Mouse (Mus musculus): ENCODE measurements around the gene Ggn. TPM values are rescaled to one million over a fixed set of nuclear protein-coding genes. Genes with fewer than 3 reads are reported as not detected.

Ggn gene
- 0.07 and 0.19 TPM in 2 replicates for total RNA-seq (2012; rRNA removed)
- polyA plus RNA-seq (2012; ENCODE audit: insufficient read depth in 1 of 2, insufficient read length in 2 of 2, low read depth in 1 of 2, low replicate concordance in 2 of 2, missing spikeins in 1 of 2) = 1 to 10 TPM in 1 of 2 experiments, not detected in 1; 1.0 TPM

- peak within 1 kb of the TSS; percentile 64 for H3K9ac ChIP-seq (ENCODE audit: control insufficient read depth, low read depth, low read length, poor library complexity, severe bottlenecking)
- no peaks in the 10 kb centered on the region; a peak in 1 of 4 replicates for H3K36me3 ChIP-seq (ENCODE audit: control insufficient read depth in 1 of 2, insufficient read depth in 2 of 2, low read length in 2 of 2)
- no peaks in the 10 kb centered on the region for H3K27me3 ChIP-seq (ENCODE audit: control insufficient read depth in 1 of 2, insufficient read depth in 2 of 2, low read length in 2 of 2)
Measured at GRCm38 (mm10) chr7:29170066-29170754, at the start of gene Ggn, which contains the start of gene Spred3. TSS of gene Ggn (plus strand) at chr7:29170210. TSS of gene Spred3 (minus strand) at chr7:29170411.

GRCm38 (mm10) chr7:29122821-29123220 is 47.2 kb upstream of the Ggn start:
- Histone ChIP-seq H3K27me3 (ENCODE audit: control insufficient read depth in 1 of 2, insufficient read depth in 2 of 2, low read length in 2 of 2) (no peaks in the 10 kb centered on the region; a peak in 1 of 4 replicates), H3K9me3 (replicated peaks; ENCODE audit: insufficient read depth, low read length) (no peaks in the 10 kb centered on the region), H3K4me3 (ENCODE audit: control insufficient read depth in 1 of 2, insufficient read depth in 1 of 2, low read depth in 2 of 2, low read length in 2 of 2) (no peak overlapping the region), H3K27ac (ENCODE audit: control insufficient read depth, low read depth, low read length) (no peak overlapping the region), H3K9ac (ENCODE audit: control insufficient read depth, low read depth, low read length, poor library complexity, severe bottlenecking) (no peak overlapping the region), H3K4me1 (ENCODE audit: control insufficient read depth in 1 of 2, insufficient read depth in 2 of 2, low read length in 2 of 2) (peaks cover 0 to 6% of the 10 kb centered on the region in 2 experiments; a peak in 1 of 4 replicates), H3K36me3 (ENCODE audit: control insufficient read depth in 1 of 2, insufficient read depth in 2 of 2, low read length in 2 of 2) (no peaks in the 10 kb centered on the region; a peak in 1 of 4 replicates), H3K79me2 (ENCODE audit: control insufficient read depth, insufficient read depth, low read length, poor library complexity) (no peaks in the 10 kb centered on the region)
- no peak for DNase-seq (ENCODE audit: low read depth, low spot score)
- TF ChIP-seq ZKSCAN1 (IDR thresholded peaks at IDR 0.05; ENCODE audit: low read depth, low read length) (no peak), ELF1 (IDR thresholded peaks at IDR 0.05; ENCODE audit: low read depth, low read length) (no peak), MAFK (IDR thresholded peaks at IDR 0.05; ENCODE audit: borderline replicate concordance, low read depth, low read length) (no peak), BHLHE40 (IDR thresholded peaks at IDR 0.05; ENCODE audit: borderline replicate concordance, low read depth, low read length) (no peak), ZNF384 (IDR thresholded peaks at IDR 0.05; ENCODE audit: low read depth, low read length) (no peak), SMC3 (IDR thresholded peaks at IDR 0.05; ENCODE audit: low read depth, low read length) (no peak)

More at GRCm38 (mm10) chr7:29170066-29170754, at the start of gene Ggn, which contains the start of gene Spred3:
- peak within 1 kb of the TSS; percentile 35 for H3K27ac ChIP-seq (ENCODE audit: control insufficient read depth, low read depth, low read length)
- H3K4me1 ChIP-seq (ENCODE audit: control insufficient read depth in 1 of 2, insufficient read depth in 2 of 2, low read length in 2 of 2) = peaks cover 0 to 11% of the 10 kb centered on the region in 2 experiments; a peak in 2 of 4 replicates
- H3K79me2 ChIP-seq (ENCODE audit: control insufficient read depth, insufficient read depth, low read length, poor library complexity) = no peaks in the 10 kb centered on the region
- H3K4me3 ChIP-seq (ENCODE audit: control insufficient read depth in 1 of 2, insufficient read depth in 1 of 2, low read depth in 2 of 2, low read length in 2 of 2) = peak within 1 kb of the TSS; percentile 77 to 89
- 0 out of 2 replicates have a peak, but pooled peaks have one; percentile 31 for TF ChIP-seq GABPA (IDR thresholded peaks at IDR 0.05; ENCODE audit: low read depth, low read length)
- no peak for TF ChIP-seq MXI1 (IDR thresholded peaks at IDR 0.05; ENCODE audit: low read depth, low read length)
- TF ChIP-seq E2F4 (IDR thresholded peaks at IDR 0.05; ENCODE audit: borderline replicate concordance, low read depth, low read length) = peak; percentile 61; the same call in 1 of the 2 replicates
- no peak for TF ChIP-seq ZKSCAN1 (IDR thresholded peaks at IDR 0.05; ENCODE audit: low read depth, low read length)
- no peak for TF ChIP-seq EP300 (IDR thresholded peaks at IDR 0.05; ENCODE audit: low read depth in 1 of 2, low read length in 2 of 2)
- no peak for TF ChIP-seq RCOR1 (IDR thresholded peaks at IDR 0.05; ENCODE audit: low read depth, low read length)
- TF ChIP-seq MAX (IDR thresholded peaks at IDR 0.05; ENCODE audit: low read length) = no peak
- TF ChIP-seq RAD21 (IDR thresholded peaks at IDR 0.05; ENCODE audit: low read depth, low read length) = no peak
- peak; percentile 94 for DNase-seq (ENCODE audit: low read depth, low spot score)
- no peaks in the 10 kb centered on the region for H3K9me3 ChIP-seq (replicated peaks; ENCODE audit: insufficient read depth, low read length)

Measured in MEL (cell line).